9 mouse cellular contexts compared by ENCODE assay signal in the genomic region with DNA sequence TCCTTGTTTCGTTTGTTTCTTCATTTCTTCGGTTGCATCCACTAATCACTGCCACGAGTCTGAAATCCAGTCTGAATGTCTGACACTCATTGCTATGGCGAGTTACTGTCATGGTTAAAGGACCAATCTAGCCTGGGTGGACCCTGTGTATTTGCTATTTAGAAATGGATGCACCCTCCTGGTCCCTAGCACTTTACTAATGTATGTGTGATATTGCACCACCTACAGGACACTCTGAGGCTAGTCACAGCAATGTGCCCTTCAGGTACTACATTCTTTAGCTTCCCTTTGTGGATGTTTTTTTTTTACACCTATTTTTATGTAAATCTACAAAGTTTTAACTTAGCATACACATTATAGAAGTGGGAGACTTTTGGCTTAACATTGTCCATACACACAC.
DNase-seq lines count a peak whose midpoint lies in the region; ATAC-seq and TF ChIP-seq lines count a peak whose summit lies in the region.
"Had no signal": no experiment of that assay in that cellular context is flagged by ENCODE, and none has a peak within 500 bp of the region (broad histone marks: within the 10 kb centered on the region; RNA-seq: fewer than 3 reads in every experiment).

No protein-coding gene starts in this region.

- H3K27ac ChIP-seq in kidney, postnatal 0 days, result no peak overlapping the region
- H3K27ac ChIP-seq in midbrain, embryonic 15.5 days, result no peak overlapping the region
- H3K27ac ChIP-seq: macrophage had no signal

- TF ChIP-seq CTCF in kidney, postnatal 0 days (IDR thresholded peaks at IDR 0.05; ENCODE audit: low read depth), result peak; percentile 77

- H3K27me3 ChIP-seq in kidney, postnatal 0 days (ENCODE audit: insufficient read depth, low read length), result no peaks in the 10 kb centered on the region
- no peaks in the 10 kb centered on the region for H3K27me3 ChIP-seq in midbrain, embryonic 15.5 days (replicated peaks)

- peak; percentile 79; the same call in 1 of the 2 replicates for ATAC-seq in frontal cortex, adult (ENCODE audit: low TSS enrichment)
- ATAC-seq in kidney, postnatal 0 days (replicated peaks; ENCODE audit: low FRiP score, low read depth), result 0 out of 2 replicates have a peak, but pooled peaks have one; percentile 49
- peak; percentile 62; the same call in 1 of the 2 replicates for ATAC-seq in midbrain, embryonic 15.5 days (replicated peaks)

- H3K9me3 ChIP-seq in kidney, postnatal 0 days (replicated peaks; ENCODE audit: low read length), result no peaks in the 10 kb centered on the region
- H3K9me3 ChIP-seq in midbrain, embryonic 15.5 days, result no peaks in the 10 kb centered on the region

- no peak for DNase-seq in frontal cortex, postnatal 14 days (ENCODE audit: low spot score in 2 of 2)
- DNase-seq in 416B (ENCODE audit: low read depth), result peak; percentile 80
- peak; percentile 53 for DNase-seq in embryo, embryonic 10.5 days (ENCODE audit: low spot score)
- DNase-seq in kidney, postnatal 0 days (ENCODE audit: low spot score), result peak; percentile 67
- no peak for DNase-seq in right cerebral cortex, postnatal 10 days (ENCODE audit: low spot score in 2 of 2)
- DNase-seq in gastrocnemius, adult 8-10 months (ENCODE audit: low spot score in 2 of 2), result no peak

- WGBS in kidney, postnatal 0 days, result 72% methylated on average over 4 of the region's 4 CpGs
- 73% methylated on average over 4 of the region's 4 CpGs for WGBS in midbrain, embryonic 15.5 days

- H3K4me2 ChIP-seq in kidney, postnatal 0 days (ENCODE audit: low read length), result no peak overlapping the region
- H3K4me2 ChIP-seq in midbrain, embryonic 15.5 days, result no peak overlapping the region

- H3K4me3 ChIP-seq in kidney, postnatal 0 days (replicated peaks; ENCODE audit: low read depth, low read length), result no peak overlapping the region
- no peak overlapping the region for H3K4me3 ChIP-seq in midbrain, embryonic 15.5 days

- no peak overlapping the region for H3K9ac ChIP-seq in kidney, postnatal 0 days (ENCODE audit: low read depth, low read length)
- no peak overlapping the region for H3K9ac ChIP-seq in midbrain, embryonic 15.5 days

- H3K4me1 ChIP-seq in kidney, postnatal 0 days (replicated peaks; ENCODE audit: insufficient read depth, low read length), result no peaks in the 10 kb centered on the region
- no peaks in the 10 kb centered on the region for H3K4me1 ChIP-seq in midbrain, embryonic 15.5 days

- no peaks in the 10 kb centered on the region for H3K36me3 ChIP-seq in kidney, postnatal 0 days (ENCODE audit: insufficient read depth, low read length)
- no peaks in the 10 kb centered on the region for H3K36me3 ChIP-seq in midbrain, embryonic 15.5 days (replicated peaks)

Comparison
In these comparisons a context has a peak if more than half of its experiments do, and no peak if none do; other contexts are left out.
1. DNase-seq: peak in 416B (single experiment), embryo, embryonic 10.5 days (single experiment) and kidney, postnatal 0 days (single experiment); none in frontal cortex, postnatal 14 days (0 of 2), right cerebral cortex, postnatal 10 days (0 of 2) and gastrocnemius, adult 8-10 months (0 of 2).
2. Peak in every context shown above with its lines, with median percentiles within 50 percentile points of each other: ATAC-seq.